Mouse (Mus musculus) cerebellum, adult 9-11 months (tissue): Measurements from ENCODE around the gene Uba1.
A peak's percentile ranks its signal among the peaks of the same experiment; 100 is the strongest.

Experiments
- DNase-seq: peaks from one replicate; pipeline ENCODE4 v3.0.0; 2022

The Uba1 gene

DNA sequence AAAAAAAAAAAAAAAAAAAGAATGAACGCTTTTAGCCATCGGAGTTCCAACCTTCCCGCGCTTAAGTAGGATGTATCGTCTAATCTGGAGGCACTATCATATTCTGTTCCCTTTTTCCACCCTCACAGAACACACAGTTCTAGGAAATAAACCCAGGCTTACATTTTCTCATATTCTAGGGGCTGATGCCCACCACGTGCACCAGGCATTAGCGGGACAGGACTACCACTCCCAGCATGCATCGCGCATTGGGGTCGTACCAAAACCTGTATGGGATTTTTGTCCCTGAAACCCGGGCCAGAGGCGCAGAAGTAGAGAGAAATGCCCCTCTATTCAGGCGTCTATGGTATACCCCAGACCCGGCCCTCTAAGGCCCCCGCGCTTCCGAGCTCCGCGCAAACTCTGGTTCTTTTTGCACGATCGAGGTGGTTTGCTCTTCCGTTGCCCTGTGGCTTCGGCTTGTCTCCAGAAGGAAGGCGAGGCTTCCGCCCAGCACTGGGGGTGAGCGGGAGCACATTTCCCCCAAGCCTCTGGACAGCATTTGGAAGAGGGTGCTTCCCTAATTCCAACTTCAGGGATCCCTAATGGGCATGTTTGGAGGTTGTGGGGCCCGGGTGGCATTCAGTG is at the start of gene Uba1:
TSS of gene Uba1 (plus strand) at position 301 of the 627 bp plus-strand sequence.
- DNase-seq, result peak; percentile 82

DNA sequence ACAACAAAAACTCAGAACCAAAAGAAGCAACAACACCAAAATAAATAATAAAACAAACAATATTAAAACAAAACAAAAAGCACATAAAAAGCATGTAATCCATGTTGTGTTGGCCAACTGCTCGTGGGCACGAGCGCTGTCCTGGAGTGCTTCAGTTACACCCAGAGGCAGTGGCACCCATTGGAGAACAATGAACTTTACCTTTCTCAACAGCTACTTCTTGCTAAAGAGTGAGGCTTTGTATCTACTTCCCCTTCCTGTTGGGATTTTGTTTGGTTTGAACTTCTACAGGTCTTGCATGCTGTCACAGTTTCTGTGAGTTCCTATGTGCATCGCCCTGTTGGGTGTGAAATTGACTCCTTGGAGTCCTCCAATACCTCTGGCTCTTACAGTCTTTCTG is 49.6 kb upstream of the Uba1 start:
- DNase-seq, result no peak

DNA sequence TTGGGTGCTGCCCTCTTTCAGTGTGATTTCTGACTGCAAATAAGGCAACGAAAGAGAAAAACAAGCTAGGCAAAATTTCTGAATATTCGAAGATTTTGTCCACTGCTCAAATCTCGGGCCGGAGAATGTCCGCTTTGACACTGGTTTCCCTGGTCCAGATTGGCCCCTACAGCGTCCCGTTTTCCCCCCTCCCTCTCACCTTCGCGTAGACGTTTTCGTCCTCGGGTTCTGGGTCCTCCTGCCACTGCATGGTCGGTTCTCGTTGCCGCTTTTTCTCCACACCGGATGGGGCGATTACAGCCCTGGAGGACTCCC is 41.3 kb upstream of the Uba1 start:
- no peak for DNase-seq

DNA sequence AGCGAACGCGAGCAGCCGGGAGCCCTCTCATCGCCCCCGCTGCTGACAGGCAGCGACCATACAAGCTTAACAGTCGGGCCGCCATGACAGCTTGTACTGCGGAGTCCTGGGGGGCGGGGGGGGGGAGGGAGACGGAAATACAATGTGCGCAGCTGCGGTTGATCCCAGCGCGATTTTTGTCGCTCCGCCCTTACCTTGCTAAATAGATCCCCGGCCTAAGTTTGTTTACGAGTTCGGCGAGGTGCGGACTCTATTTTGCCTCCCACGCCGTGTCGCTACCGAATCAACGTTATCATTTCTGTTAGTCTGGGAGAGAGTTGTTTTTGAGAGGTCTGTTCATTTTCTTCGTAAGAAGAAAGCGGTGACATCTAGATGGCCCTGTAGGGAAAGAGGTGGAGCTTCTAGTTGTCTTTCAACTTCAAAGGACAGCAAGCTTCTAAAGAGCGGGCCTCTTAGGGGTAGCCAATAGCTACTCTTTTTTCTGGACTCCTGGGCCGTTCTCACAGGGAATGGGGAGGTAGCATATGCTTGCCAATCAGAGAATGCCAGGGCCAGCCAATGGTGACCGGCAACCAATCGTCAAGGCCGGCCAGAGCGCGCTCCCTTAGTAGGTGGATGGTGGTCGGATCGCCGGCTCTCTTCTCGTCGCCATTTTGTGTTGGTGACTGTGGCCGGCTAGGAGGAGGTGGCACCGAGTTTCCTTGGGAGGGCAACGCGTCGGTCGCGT is 40.8 kb upstream of the Uba1 start, which contains the start of the genes Rbm10 and Ndufb11:
TSS of gene Rbm10 (plus strand) at position 328 of the 727 bp plus-strand sequence.
TSS of gene Ndufb11 (minus strand) at position 444 of the 727 bp plus-strand sequence.
- peak; percentile 91 for DNase-seq

- no peak for DNase-seq
Measured at GRCm38 (mm10) chrX:20617903-20618399, 40.2 kb upstream of the Uba1 start.

GRCm38 (mm10) chrX:20638141-20638540 is 20.0 kb upstream of the Uba1 start:
- DNase-seq, result no peak

- DNase-seq, result no peak
Measured at GRCm38 (mm10) chrX:20644780-20645179, 13.3 kb upstream of the Uba1 start.

- no peak for DNase-seq
Measured at GRCm38 (mm10) chrX:20657593-20657992, 533 bp upstream of the Uba1 start.

DNA sequence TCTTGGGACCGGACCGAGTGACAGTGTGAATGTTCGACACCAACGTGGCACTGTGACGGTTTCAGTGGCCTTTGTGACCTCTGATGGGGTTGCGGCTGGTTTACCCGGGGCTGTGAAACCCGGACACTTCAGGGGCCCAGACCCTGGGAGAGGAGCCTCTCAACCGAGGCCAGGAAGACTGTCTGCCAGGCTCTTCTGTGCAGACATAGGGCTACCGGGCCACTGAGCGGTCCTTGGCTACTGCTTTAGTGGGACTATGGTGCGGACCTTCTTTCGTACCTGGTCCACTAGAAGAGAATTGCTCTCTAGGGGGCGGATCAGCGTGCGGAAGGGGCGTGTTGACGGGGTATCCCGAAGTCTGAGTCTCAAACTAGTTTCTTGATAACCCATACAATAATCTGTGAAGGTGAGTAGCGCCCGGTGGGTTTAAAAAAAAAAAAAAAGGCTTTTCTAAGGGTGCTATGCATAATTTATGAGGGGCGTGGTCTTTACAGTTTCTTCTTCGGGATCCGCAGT is 823 bp downstream of the Uba1 start:
- peak; percentile 28 for DNase-seq

DNA sequence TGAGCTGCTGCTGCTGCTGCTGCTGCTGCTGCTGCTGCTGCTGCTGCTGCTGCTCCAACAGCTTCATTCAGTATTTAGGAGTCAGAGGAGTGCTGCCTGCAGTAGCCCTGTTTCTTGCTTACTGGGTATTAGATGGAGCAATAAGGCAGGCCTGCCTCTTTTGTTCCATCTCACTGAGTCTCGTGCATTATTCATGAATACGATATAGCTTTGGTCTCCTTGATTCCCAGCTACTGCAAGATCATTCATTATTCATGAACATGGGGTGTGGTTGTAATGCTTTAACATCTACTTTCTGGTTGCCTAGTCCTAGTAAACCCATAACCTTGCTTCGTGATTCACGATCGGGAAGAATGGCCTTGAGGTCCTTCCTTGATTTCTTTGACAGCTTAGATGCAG is 4.2 kb downstream of the Uba1 start:
- DNase-seq, result peak; percentile 20

- DNase-seq, result peak; percentile 89
Measured at GRCm38 (mm10) chrX:20662716-20663443, 4.8 kb downstream of the Uba1 start.

DNA sequence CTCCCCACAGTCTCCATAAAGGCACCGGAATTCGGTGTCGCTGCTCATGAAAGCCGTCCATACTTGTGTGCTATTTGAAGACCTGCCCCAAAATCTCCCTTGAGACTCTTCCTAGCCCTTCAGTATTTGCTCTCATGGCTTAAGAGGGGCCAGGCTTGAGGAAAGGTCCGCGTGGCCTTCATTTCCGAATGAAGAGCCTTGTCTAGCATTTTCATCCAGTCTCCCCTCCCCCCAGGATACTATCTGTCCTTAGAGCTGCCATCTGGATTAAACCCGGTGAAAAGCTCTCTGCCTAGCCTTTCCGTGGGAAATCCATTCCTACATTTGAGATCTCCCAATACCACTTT is 5.3 kb downstream of the Uba1 start:
- peak; percentile 19 for DNase-seq

GRCm38 (mm10) chrX:20687519-20688067 is 29.5 kb downstream of the Uba1 start, which contains the start of gene Cdk16:
Gene Cdk16 (plus strand): TSS chrX:20687954.
- peak; percentile 95 for DNase-seq

DNA sequence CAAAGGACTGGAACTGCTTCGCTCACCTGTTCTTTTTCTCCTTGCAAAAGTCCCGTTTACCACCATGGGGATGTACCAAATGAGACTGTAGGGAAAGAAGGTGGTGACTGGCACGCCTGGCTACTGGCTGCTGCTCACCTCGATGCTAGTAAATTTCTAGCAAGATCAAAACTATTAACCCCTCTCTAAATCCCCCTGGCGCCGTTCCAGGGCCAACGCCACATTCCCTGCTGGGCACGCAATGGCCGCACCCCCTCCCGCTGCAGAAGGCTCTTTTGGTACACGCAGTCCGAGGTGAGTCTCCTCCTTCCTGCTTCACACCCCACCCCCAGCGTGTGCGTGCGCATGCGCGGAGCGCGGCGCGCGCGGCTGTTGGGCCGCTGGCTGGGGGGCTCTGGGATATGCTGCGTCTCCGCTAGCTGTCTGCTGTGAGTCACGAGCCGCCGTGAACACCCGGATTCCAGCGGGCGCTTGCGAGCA is 30.0 kb downstream of the Uba1 start:
- peak; percentile 91 for DNase-seq

DNA sequence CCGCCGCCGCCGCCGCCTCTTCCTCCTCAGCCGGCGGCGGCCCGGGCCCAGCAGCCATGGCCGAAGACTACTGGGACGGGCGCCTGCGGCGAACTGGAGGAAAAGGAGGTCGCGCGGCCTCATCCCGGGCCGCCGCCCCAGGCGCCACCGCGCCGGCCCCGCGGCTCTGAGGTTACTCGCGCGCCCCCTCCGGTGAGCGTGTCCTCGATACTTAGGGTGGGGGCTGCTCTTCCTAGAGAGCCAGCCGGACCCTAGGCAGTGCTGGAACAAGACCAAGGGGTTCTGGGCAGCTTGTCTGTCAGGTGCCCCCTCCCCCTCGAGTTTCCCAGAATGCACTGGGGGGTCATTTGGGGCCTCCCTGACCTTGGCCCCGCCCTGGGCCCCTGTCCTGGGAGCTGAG is 30.5 kb downstream of the Uba1 start:
- DNase-seq, result peak; percentile 82

- peak; percentile 78 for DNase-seq
Measured at GRCm38 (mm10) chrX:20691566-20691965, 33.4 kb downstream of the Uba1 start.

DNA sequence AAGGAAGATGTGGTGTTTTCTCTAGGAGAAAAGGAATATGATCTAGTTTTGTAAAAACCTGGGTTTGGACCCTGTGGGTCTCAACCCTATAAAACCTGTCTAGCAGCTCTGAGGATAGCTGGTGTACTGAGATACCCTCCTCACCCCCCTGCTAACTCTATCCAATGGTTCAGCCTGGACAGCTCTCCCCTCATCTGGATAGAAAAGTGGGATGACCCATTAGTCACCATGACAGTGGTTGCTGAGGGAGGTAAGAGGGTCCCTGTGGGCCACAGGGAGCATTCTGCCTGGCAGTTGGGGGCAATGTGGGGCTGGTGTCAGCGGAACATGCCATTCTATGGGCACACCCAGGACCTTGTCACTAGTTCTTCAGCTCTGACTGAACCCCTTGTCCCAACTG is 34.5 kb downstream of the Uba1 start:
- no peak for DNase-seq

- DNase-seq, result no peak
Measured at GRCm38 (mm10) chrX:20695842-20696241, 37.7 kb downstream of the Uba1 start.

GRCm38 (mm10) chrX:20703741-20704290 is 45.7 kb downstream of the Uba1 start, which contains the start of gene Usp11:
Gene Usp11 (plus strand): TSS chrX:20703906.
- peak; percentile 62 for DNase-seq

DNA sequence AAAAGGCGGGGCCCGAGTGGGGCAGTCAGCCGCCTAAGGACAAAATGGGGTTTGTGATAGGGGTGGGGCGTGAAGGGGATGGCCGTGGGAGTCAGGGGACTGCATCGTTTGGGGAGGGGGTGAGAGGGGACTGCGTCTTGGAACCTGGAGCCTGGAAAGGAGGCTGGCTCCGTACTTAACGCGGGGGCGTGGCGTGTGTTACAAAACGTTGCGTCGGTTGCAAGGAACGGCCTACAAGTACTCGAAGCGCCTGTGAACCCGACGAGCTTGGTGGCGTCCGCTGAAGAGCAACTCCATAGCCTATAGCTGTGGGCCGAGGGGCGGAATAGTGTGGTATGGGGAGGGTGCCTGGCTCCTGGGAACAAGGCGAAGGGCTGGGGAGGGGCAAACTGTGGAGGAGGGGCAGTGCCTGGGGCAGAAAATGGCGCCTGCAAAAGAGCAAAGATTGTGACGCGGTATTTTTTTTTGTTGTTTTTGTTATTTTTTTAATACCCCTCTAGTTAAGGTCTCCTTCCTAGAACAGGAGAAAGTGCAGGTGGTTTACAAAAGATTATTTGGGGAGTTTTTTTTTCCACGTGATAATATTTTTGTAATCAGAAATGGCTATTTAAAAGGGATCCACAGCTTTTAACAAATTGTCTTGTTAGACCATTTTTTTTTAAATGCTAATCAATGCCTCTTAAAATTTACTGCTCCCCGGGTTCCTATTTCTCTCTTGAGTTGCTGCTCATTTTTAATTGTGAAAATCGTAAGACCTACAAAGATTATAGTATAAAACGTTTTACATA is 46.4 kb downstream of the Uba1 start:
- DNase-seq, result peak; percentile 91

GRCm38 (mm10) chrX:20705083-20705402 is 46.9 kb downstream of the Uba1 start:
- DNase-seq, result no peak

DNA sequence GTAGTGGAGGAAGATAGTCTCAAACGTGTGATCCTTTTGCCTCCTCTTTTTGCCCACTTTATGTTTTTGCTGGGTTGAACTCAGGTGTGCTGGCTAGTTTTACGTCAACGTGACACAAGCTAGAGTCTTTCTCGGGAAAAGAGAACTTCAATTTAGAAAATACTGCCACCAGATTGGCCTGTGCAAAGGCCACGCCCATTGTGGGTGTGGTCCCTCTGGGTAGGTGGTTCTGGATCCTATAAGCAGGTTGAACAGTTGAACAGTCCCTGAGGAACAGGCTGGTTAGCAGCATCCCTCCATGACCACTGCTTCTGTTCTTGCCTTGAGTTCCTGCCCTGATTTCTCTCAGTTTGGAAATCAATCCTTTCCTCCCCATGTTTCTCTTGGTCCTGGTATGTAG is 70.6 kb downstream of the Uba1 start:
- no peak for DNase-seq
